Mouse (Mus musculus) thymus, adult 2 months (tissue): ENCODE measurements around the gene Hivep1. TPM values are rescaled to one million over a fixed set of nuclear protein-coding genes. Genes with fewer than 3 reads are reported as not detected.
A peak's percentile ranks its signal among the peaks of the same experiment; 100 is the strongest.

Experiments
- DNase-seq: peaks from one replicate; pipeline ENCODE4 v3.0.0; 2021
- H3K27ac ChIP-seq: fragments of 200-500 bp; 2 replicates; pipeline ENCODE4 v1.5.1; 2012; ENCODE audit warnings: low read length, control low read depth; ENCODE audit not compliant: control insufficient read depth, insufficient read depth
- H3K27me3 ChIP-seq: fragments of 200-500 bp; 2 replicates; pipeline ENCODE4 v1.6.1; 2012; ENCODE audit warnings: mild to moderate bottlenecking, low read length, moderate library complexity, mixed read lengths; ENCODE audit not compliant: control insufficient read depth, insufficient read depth
- H3K36me3 ChIP-seq: fragments of 200-500 bp; 2 replicates; pipeline ENCODE4 v1.6.1; 2012; ENCODE audit warnings: mild to moderate bottlenecking, low read length, moderate library complexity; ENCODE audit not compliant: control insufficient read depth, insufficient read depth
- H3K4me1 ChIP-seq: fragments of 200-500 bp; replicated peaks from 2 replicates; pipeline ENCODE4 v1.6.1; 2012; ENCODE audit warnings: low read length; ENCODE audit not compliant: control insufficient read depth, insufficient read depth
- H3K4me3 ChIP-seq: fragments of 200-500 bp; 2 replicates; pipeline ENCODE4 v1.5.1; 2012; ENCODE audit warnings: mild to moderate bottlenecking, low read length, control low read depth, moderate library complexity; ENCODE audit not compliant: control insufficient read depth, insufficient read depth
- CTCF ChIP-seq: fragments of 200-500 bp; IDR thresholded peaks from 2 replicates; pipeline ENCODE4 v1.5.1; 2012; ENCODE audit warnings: mild to moderate bottlenecking, control low read depth, low read length, moderate library complexity, borderline replicate concordance; ENCODE audit not compliant: control insufficient read depth, poor library complexity, insufficient read depth; ENCODE audit errors: extremely low read depth
- POLR2A ChIP-seq: fragments of 200-500 bp; IDR thresholded peaks from 2 replicates; pipeline ENCODE4 v1.6.1; 2012; ENCODE audit warnings: mild to moderate bottlenecking, low read length, control low read depth, moderate library complexity; ENCODE audit not compliant: control insufficient read depth, poor library complexity, insufficient read depth; ENCODE audit errors: extremely low read depth
- WGBS: fragments of 180-500 bp; shearing (Covaris S2); methylation state at CpG from one replicate; pipeline ENCODE4 v1.1.7; 2018; 5-methylcytosine and 5-hydroxymethylcytosine counted together
- polyA plus RNA-seq: library from polyadenylated mRNA; depleted of rRNA; stranded (reverse); fragments of >200 nt; gene quantifications from 2 replicates; pipeline ENCODE4 v1.2.3, GENCODE M21; 2012

The Hivep1 gene
- polyA plus RNA-seq, 1 experiment: 34.9 TPM

DNA sequence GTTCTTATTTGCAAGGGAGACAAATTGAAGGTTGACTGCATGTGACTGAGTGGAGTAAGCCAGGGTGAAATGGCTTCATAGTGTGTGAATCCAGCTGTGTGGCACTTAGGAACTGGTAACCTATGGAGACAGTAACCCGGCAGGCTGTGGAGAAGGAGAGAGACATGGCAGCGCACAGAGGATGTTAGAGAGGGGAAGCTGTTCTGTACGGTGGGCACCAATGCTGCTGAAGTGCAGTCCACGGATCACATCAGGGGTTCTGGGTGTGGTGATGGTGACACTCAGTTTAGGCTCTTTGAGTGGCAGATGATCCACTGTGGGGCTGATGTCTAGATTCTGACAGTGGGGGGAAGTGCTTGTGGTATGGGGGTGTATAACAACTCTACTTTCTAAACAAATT, 47.7 kb downstream of the Hivep1 start:
- TF ChIP-seq CTCF: no peak
- no peak for TF ChIP-seq POLR2A
- Histone ChIP-seq H3K27ac (no peak overlapping the region), H3K4me3 (no peak overlapping the region), H3K36me3 (no peaks in the 10 kb centered on the region), H3K27me3 (no peaks in the 10 kb centered on the region), H3K4me1 (peaks cover 31% of the 10 kb centered on the region)
- 93% methylated on average over 4 of the region's 4 CpGs for WGBS
- DNase-seq: no peak

DNA sequence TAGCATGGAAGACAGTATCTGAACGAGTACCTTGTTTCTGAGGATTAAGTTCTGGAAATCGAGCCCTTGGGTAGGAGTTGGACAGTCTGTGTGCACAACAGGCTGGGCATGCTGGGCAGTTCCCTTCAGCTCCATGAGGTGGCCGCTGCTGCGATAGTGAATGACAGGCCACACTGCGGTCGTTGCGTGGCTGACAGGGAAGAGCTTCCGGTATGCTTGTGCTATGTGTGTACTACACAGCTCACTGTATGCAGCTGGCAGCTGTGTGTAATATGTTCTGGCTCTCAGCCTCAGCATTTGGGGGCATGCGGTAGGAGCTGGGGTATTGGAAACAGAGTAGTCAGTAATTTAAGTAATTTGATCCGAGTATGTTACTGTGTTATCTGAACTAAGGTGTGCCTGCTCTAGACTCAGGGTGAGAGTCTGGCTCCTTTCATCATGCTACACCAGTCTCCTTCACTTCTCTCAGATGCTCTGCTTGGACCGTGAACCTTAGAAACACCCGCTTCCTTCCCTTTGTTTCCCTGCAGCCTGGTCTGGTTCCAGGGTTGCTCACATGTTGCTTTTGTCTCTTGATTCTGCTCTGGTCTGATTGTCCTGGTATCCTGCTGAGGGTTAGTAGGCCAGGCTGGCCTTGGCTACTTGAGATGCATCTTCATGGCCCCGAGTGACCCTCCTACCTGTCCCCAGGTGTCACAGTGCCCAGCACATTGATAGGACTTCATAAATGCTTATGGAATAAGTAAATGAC, 49.8 kb downstream of the Hivep1 start:
- H3K36me3 ChIP-seq: no peaks in the 10 kb centered on the region
- H3K27ac ChIP-seq: peak overlapping the region; percentile 95
- peak; percentile 29; the same call in 1 of the 2 replicates for TF ChIP-seq CTCF
- TF ChIP-seq POLR2A: no peak
- peaks cover 25% of the 10 kb centered on the region for H3K4me1 ChIP-seq
- 0 out of 2 replicates have a peak overlapping the region, but pooled peaks have one; percentile 5 for H3K4me3 ChIP-seq
- no peaks in the 10 kb centered on the region for H3K27me3 ChIP-seq
- WGBS: 27% methylated on average over 13 of the region's 13 CpGs
- peak; percentile 54 for DNase-seq

DNA sequence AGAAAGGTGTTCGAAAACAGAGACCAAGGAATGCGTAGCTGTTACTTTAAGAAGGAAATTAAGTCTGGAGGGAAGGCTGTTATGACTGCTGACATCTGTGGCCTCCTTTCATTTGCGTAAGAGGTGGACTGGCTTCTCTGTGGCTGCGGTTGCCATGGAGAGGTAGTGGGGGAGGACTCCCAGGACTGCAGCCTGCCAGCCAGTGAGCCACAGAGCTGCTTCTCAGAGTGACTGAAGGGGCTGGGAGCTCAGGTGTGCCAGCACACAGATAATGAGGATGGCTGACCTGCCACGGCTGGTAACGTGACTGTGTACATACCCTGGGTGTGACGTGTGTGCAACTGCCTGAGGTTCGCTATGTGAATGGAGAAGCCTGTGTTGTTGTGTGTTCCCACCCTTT, 51.2 kb downstream of the Hivep1 start:
- Histone ChIP-seq H3K4me1 (peaks cover 23% of the 10 kb centered on the region), H3K27me3 (no peaks in the 10 kb centered on the region), H3K27ac (peak overlapping the region; percentile 87), H3K4me3 (peak overlapping the region; percentile 36), H3K36me3 (no peaks in the 10 kb centered on the region)
- 6% methylated on average over 8 of the region's 8 CpGs for WGBS
- peak; percentile 64 for DNase-seq
- TF ChIP-seq POLR2A: no peak
- TF ChIP-seq CTCF: no peak

DNA sequence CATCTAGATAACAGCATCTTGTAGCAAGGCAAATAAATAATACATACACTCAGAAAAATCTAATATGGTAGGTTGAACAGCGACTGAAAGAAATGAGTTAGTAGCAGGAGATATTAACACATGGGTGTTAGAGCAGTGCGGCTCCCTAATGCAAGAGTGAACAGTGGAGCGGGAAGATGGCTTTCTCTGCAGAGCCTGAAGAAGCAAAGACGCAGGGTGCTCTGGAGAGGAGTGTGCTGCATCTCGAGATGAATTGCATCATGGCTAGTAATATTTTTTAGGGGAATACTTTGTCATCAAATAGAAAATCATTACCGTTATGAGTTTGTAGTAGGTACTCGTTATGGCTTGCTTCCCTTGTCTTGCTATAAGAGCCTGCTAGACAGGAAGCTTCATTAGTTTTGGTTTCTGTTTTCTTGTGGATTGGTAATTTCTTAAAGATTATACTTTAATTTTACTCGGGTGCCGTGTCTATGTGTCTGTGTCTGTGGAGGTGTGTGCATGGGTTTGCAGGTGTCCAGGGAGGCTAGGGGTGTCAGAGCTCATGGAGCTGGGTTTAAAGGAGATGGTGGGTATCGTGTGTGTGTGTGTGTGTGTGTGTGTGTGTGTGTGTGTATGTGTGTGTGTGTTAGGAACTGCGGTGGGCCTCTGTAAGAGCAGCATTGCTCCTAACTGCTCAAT, 51.8 kb downstream of the Hivep1 start:
- H3K27ac ChIP-seq: peak overlapping the region; percentile 87
- no peaks in the 10 kb centered on the region for H3K27me3 ChIP-seq
- TF ChIP-seq POLR2A (no peak), CTCF (no peak)
- H3K36me3 ChIP-seq: no peaks in the 10 kb centered on the region
- H3K4me1 ChIP-seq: peaks cover 25% of the 10 kb centered on the region
- H3K4me3 ChIP-seq: peak overlapping the region; percentile 52
- peak; percentile 31 for DNase-seq
- 3% methylated on average over 11 of the region's 11 CpGs for WGBS

DNA sequence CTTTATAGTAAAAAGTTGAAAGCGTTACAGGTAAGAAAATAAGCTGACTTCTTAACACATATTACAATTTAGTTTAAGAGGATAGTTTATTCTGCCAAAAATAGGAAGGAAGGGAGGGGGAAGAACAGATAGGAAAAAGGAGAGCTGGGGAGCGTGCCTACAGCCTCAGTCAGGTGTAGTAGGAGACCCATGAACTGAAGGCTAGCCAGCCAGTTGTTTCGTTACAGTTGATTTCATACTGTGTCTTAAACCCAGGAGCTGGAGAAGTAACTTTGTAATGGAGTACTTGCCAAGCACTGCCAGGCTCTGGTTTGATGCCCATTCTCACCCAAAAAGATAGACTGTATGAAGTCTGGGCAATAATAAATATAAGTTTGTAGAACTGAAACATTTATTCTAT, 52.5 kb downstream of the Hivep1 start:
- Histone ChIP-seq H3K27me3 (no peaks in the 10 kb centered on the region), H3K27ac (peak overlapping the region; percentile 54; the same call in 1 of the 2 replicates), H3K4me1 (peaks cover 25% of the 10 kb centered on the region), H3K4me3 (no peak overlapping the region), H3K36me3 (no peaks in the 10 kb centered on the region)
- 59% methylated on average over 3 of the region's 3 CpGs for WGBS
- DNase-seq: no peak
- TF ChIP-seq POLR2A (no peak), CTCF (no peak)

DNA sequence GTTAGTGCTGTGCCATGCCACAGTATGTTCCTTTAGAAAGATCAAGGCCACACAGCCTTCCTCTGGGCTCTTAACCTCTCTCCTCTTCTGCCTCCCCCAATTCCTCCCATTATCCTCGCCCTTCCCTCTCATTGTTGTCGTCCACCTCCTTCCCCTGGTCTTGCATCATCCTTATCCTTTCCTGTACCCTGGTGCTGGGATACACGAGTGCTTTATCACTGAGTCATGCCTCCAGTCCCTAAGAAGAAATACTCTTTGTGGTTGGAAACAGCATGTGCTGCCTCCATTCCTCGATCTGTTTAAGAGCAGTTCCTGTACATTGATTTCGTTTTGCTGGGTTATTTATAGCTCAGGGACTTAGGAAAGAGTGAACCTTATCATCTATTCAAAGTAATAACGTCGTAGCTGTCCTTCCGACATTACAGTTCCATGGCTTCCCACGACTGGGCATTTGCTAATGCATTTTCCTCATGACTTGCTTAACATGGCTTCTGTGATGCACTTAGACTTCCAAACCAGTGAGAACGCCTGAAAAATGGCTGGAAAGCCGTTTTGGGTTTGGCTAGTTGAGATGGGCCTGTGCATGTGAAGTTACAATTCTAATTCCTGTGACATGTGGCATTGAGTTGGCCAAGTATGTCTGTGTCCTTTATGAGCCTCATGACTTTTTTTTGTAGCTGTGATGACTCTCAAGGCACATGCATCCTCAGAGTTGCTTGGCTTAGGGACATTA, 56.8 kb downstream of the Hivep1 start:
- no peak overlapping the region for H3K27ac ChIP-seq
- no peak for DNase-seq
- 72% methylated on average over 11 of the region's 11 CpGs for WGBS

More for the DNA sequence above, 56.8 kb downstream of the Hivep1 start:
- no peak overlapping the region for H3K4me3 ChIP-seq
- no peaks in the 10 kb centered on the region for H3K27me3 ChIP-seq
- no peaks in the 10 kb centered on the region for H3K36me3 ChIP-seq
- peaks cover 17% of the 10 kb centered on the region for H3K4me1 ChIP-seq
- TF ChIP-seq CTCF: no peak
- no peak for TF ChIP-seq POLR2A
